Mouse (Mus musculus) intestine, embryonic 16.5 days (tissue): Measurements from ENCODE around the gene Rapgef5. TPM values are rescaled to one million over a fixed set of nuclear protein-coding genes. Genes with fewer than 3 reads are reported as not detected.
A peak's percentile ranks its signal among the peaks of the same experiment; 100 is the strongest.

ENCODE experiments used
- ATAC-seq: fragments of 200-750 bp; cut with Nextera tagmentation; 2 replicates; pipeline ENCODE4 v1.8.0; 2017; ENCODE audit warnings: moderate TSS enrichment, moderate library complexity
- H3K27ac ChIP-seq: fragments of 300-500 bp; sonication (generic); 2 replicates; pipeline ENCODE4 v1.5.1; 2014; ENCODE audit warnings: mild to moderate bottlenecking, low read length
- H3K27me3 ChIP-seq: fragments of 300-500 bp; sonication (generic); replicated peaks from 2 replicates; pipeline ENCODE4 v1.6.1; 2014; ENCODE audit warnings: low read length, control low read depth, mixed read lengths; ENCODE audit not compliant: control insufficient read depth, insufficient read depth
- H3K36me3 ChIP-seq: fragments of 300-500 bp; sonication (generic); 2 replicates; pipeline ENCODE4 v1.6.1; 2014; ENCODE audit warnings: low read length, control low read depth; ENCODE audit not compliant: control insufficient read depth, insufficient read depth
- H3K4me1 ChIP-seq: fragments of 300-500 bp; sonication (generic); 2 replicates; pipeline ENCODE4 v1.6.1; 2014; ENCODE audit warnings: low read length, control low read depth, mixed read lengths; ENCODE audit not compliant: control insufficient read depth, insufficient read depth
- H3K4me2 ChIP-seq: fragments of 300-500 bp; sonication (generic); 2 replicates; pipeline ENCODE4 v1.6.1; 2014; ENCODE audit warnings: low read depth, low read length, control low read depth
- H3K4me3 ChIP-seq: fragments of 300-500 bp; sonication (generic); 2 replicates; pipeline ENCODE4 v1.5.1; 2014; ENCODE audit warnings: mild to moderate bottlenecking, low read length
- H3K9ac ChIP-seq: fragments of 300-500 bp; sonication (generic); 2 replicates; pipeline ENCODE4 v1.6.1; 2014; ENCODE audit warnings: low read depth, low read length
- H3K9me3 ChIP-seq: fragments of 300-500 bp; sonication (generic); 2 replicates; pipeline ENCODE4 v1.6.1; 2016; ENCODE audit warnings: low read length, control low read depth; ENCODE audit not compliant: control insufficient read depth
- WGBS: fragments of 180-500 bp; shearing (Covaris S2); extraction: QIAGEN DNeasy Blood & Tissue Kit; methylation state at CpG from one replicate; pipeline ENCODE4 v1.1.7; 2014; 5-methylcytosine and 5-hydroxymethylcytosine counted together
- polyA plus RNA-seq: library from polyadenylated mRNA; unstranded; fragments of >200 nt; fragmentation: Nextera tagmentation; extraction: Ambion mirVana; gene quantifications from 2 replicates; pipeline ENCODE4 v1.2.1, GENCODE M21; 2015

Rapgef5 gene
- polyA plus RNA-seq, 1 experiment from 2014 or later: 5.2 TPM

GRCm38 (mm10) chr12:117627311-117627710 is 111.0 kb downstream of the Rapgef5 start:
- 29% methylated on average over 2 of the region's 2 CpGs for WGBS
- no peaks in the 10 kb centered on the region for H3K27me3 ChIP-seq
- H3K9ac ChIP-seq: no peak overlapping the region
- no peak overlapping the region for H3K4me3 ChIP-seq
- ATAC-seq: peak; percentile 76
- H3K9me3 ChIP-seq: no peaks in the 10 kb centered on the region
- no peak overlapping the region for H3K27ac ChIP-seq
- no peak overlapping the region for H3K4me2 ChIP-seq
- no peaks in the 10 kb centered on the region for H3K36me3 ChIP-seq
- peaks cover 3% of the 10 kb centered on the region; the same call in 1 of the 2 replicates for H3K4me1 ChIP-seq

GRCm38 (mm10) chr12:117628321-117629093 is 112.2 kb downstream of the Rapgef5 start:
- no peaks in the 10 kb centered on the region for H3K36me3 ChIP-seq
- no peak overlapping the region for H3K4me3 ChIP-seq
- peaks cover 3% of the 10 kb centered on the region; the same call in 1 of the 2 replicates for H3K4me1 ChIP-seq
- no peaks in the 10 kb centered on the region for H3K27me3 ChIP-seq
- no peaks in the 10 kb centered on the region for H3K9me3 ChIP-seq
- H3K27ac ChIP-seq: no peak overlapping the region
- ATAC-seq: no peak
- no peak overlapping the region for H3K9ac ChIP-seq
- 81% methylated on average over 18 of the region's 18 CpGs for WGBS
- no peak overlapping the region for H3K4me2 ChIP-seq

GRCm38 (mm10) chr12:117632133-117632532 is 115.9 kb downstream of the Rapgef5 start:
- H3K27me3 ChIP-seq: no peaks in the 10 kb centered on the region
- no peaks in the 10 kb centered on the region for H3K9me3 ChIP-seq
- H3K4me2 ChIP-seq: no peak overlapping the region
- H3K27ac ChIP-seq: no peak overlapping the region
- H3K36me3 ChIP-seq: no peaks in the 10 kb centered on the region
- no peak overlapping the region for H3K4me3 ChIP-seq
- peaks cover 3% of the 10 kb centered on the region; the same call in 1 of the 2 replicates for H3K4me1 ChIP-seq
- no peak for ATAC-seq
- 56% methylated on average over 1 of the region's 1 CpGs for WGBS
- no peak overlapping the region for H3K9ac ChIP-seq

- no peak overlapping the region for H3K9ac ChIP-seq
- H3K27me3 ChIP-seq: no peaks in the 10 kb centered on the region
- WGBS: 80% methylated on average over 2 of the region's 2 CpGs
- no peak for ATAC-seq
- H3K9me3 ChIP-seq: no peaks in the 10 kb centered on the region
- H3K4me2 ChIP-seq: no peak overlapping the region
- 0 out of 2 replicates have a peak, but pooled peaks cover 3% of the 10 kb centered on the region for H3K4me1 ChIP-seq
- no peaks in the 10 kb centered on the region for H3K36me3 ChIP-seq
- H3K27ac ChIP-seq: no peak overlapping the region
- H3K4me3 ChIP-seq: no peak overlapping the region
Measured at GRCm38 (mm10) chr12:117636139-117636772, 120.0 kb downstream of the Rapgef5 start.

- 0 out of 2 replicates have a peak, but pooled peaks cover 3% of the 10 kb centered on the region for H3K4me1 ChIP-seq
- no peaks in the 10 kb centered on the region for H3K9me3 ChIP-seq
- no peak overlapping the region for H3K4me2 ChIP-seq
- no peak overlapping the region for H3K4me3 ChIP-seq
- H3K9ac ChIP-seq: no peak overlapping the region
- no peak for ATAC-seq
- H3K36me3 ChIP-seq: no peaks in the 10 kb centered on the region
- WGBS: 63% methylated on average over 6 of the region's 6 CpGs
- H3K27ac ChIP-seq: no peak overlapping the region
- H3K27me3 ChIP-seq: no peaks in the 10 kb centered on the region
Measured at GRCm38 (mm10) chr12:117636969-117637368, 120.7 kb downstream of the Rapgef5 start.

- Histone ChIP-seq H3K36me3 (no peaks in the 10 kb centered on the region), H3K9me3 (no peaks in the 10 kb centered on the region), H3K9ac (no peak overlapping the region), H3K4me1 (0 out of 2 replicates have a peak, but pooled peaks cover 3% of the 10 kb centered on the region), H3K4me2 (no peak overlapping the region), H3K4me3 (no peak overlapping the region), H3K27ac (no peak overlapping the region), H3K27me3 (no peaks in the 10 kb centered on the region)
- ATAC-seq: no peak; the same call in 1 of the 2 replicates
- 82% methylated on average over 2 of the region's 2 CpGs for WGBS
Measured at GRCm38 (mm10) chr12:117638833-117639232, 122.6 kb downstream of the Rapgef5 start.

GRCm38 (mm10) chr12:117639356-117640121 is 123.3 kb downstream of the Rapgef5 start:
- Histone ChIP-seq H3K9me3 (no peaks in the 10 kb centered on the region), H3K27ac (no peak overlapping the region), H3K36me3 (no peaks in the 10 kb centered on the region), H3K4me1 (0 out of 2 replicates have a peak, but pooled peaks cover 3% of the 10 kb centered on the region), H3K4me3 (no peak overlapping the region), H3K9ac (no peak overlapping the region), H3K4me2 (no peak overlapping the region), H3K27me3 (no peaks in the 10 kb centered on the region)
- 71% methylated on average over 6 of the region's 6 CpGs for WGBS
- peak; percentile 65; the same call in 1 of the 2 replicates for ATAC-seq

- Histone ChIP-seq H3K9ac (no peak overlapping the region), H3K36me3 (no peaks in the 10 kb centered on the region), H3K4me3 (no peak overlapping the region), H3K27me3 (no peaks in the 10 kb centered on the region), H3K9me3 (no peaks in the 10 kb centered on the region), H3K4me1 (0 out of 2 replicates have a peak, but pooled peaks cover 3% of the 10 kb centered on the region), H3K27ac (no peak overlapping the region), H3K4me2 (no peak overlapping the region)
- ATAC-seq: no peak
- WGBS: 42% methylated on average over 2 of the region's 2 CpGs
Measured at GRCm38 (mm10) chr12:117642512-117642911, 126.2 kb downstream of the Rapgef5 start.

- Histone ChIP-seq H3K27ac (no peak overlapping the region), H3K4me3 (no peak overlapping the region), H3K4me1 (no peaks in the 10 kb centered on the region), H3K9ac (no peak overlapping the region), H3K4me2 (no peak overlapping the region), H3K27me3 (no peaks in the 10 kb centered on the region), H3K9me3 (no peaks in the 10 kb centered on the region), H3K36me3 (no peaks in the 10 kb centered on the region)
- WGBS: 80% methylated on average over 2 of the region's 2 CpGs
- no peak for ATAC-seq
Measured at GRCm38 (mm10) chr12:117645771-117646170, 129.5 kb downstream of the Rapgef5 start.
